Comparison of ENCODE assay signal across 19 mouse cellular contexts in genomic region chr2:50373006-50373405, GRCm38 (mm10).
DNase-seq lines count a peak whose midpoint lies in the region; ATAC-seq and TF ChIP-seq lines count a peak whose summit lies in the region.
"Had no signal": no experiment of that assay in that cellular context is flagged by ENCODE, and none has a peak within 500 bp of the region (broad histone marks: within the 10 kb centered on the region; RNA-seq: fewer than 3 reads in every experiment).

No protein-coding gene starts in this region.

- no peaks in the 10 kb centered on the region for H3K4me1 ChIP-seq in kidney, postnatal 0 days (replicated peaks; ENCODE audit: insufficient read depth, low read length)
- no peaks in the 10 kb centered on the region for H3K4me1 ChIP-seq in embryonic facial prominence, embryonic 11.5 days (ENCODE audit: control insufficient read depth, insufficient read depth, low read length)
- H3K4me1 ChIP-seq: heart, embryonic 12.5 days; intestine, embryonic 15.5 days had no signal

- no peaks in the 10 kb centered on the region for H3K36me3 ChIP-seq in kidney, postnatal 0 days (ENCODE audit: insufficient read depth, low read length)
- H3K36me3 ChIP-seq in embryonic facial prominence, embryonic 11.5 days (replicated peaks; ENCODE audit: control insufficient read depth, insufficient read depth, low read depth, low read length), result no peaks in the 10 kb centered on the region
- H3K36me3 ChIP-seq: embryonic facial prominence, embryonic 15.5 days; G1E; heart, embryonic 12.5 days; hindbrain, embryonic 10.5 days; intestine, embryonic 15.5 days had no signal

- no peak for ATAC-seq in kidney, postnatal 0 days (replicated peaks; ENCODE audit: low FRiP score, low read depth)
- ATAC-seq in embryonic facial prominence, embryonic 11.5 days (replicated peaks; ENCODE audit: insufficient number of reproducible peaks, low FRiP score, low TSS enrichment, low read depth), result no peak
- ATAC-seq: CD4-positive, CD25-positive, alpha-beta regulatory T cell, adult 4 months; forebrain, embryonic 13.5 days; forebrain, postnatal 0 days; intestine, embryonic 15.5 days had no signal

- H3K9ac ChIP-seq in kidney, postnatal 0 days (ENCODE audit: low read depth, low read length), result no peak overlapping the region
- H3K9ac ChIP-seq in embryonic facial prominence, embryonic 11.5 days (replicated peaks; ENCODE audit: low read length), result no peak overlapping the region
- H3K9ac ChIP-seq: embryonic facial prominence, embryonic 15.5 days; forebrain, embryonic 13.5 days; forebrain, postnatal 0 days; heart, embryonic 12.5 days; hindbrain, embryonic 14.5 days; intestine, embryonic 15.5 days had no signal

- peak; percentile 12 for DNase-seq in kidney, postnatal 0 days (ENCODE audit: low spot score)
- DNase-seq in kidney, postnatal 25 days, result no peak
- DNase-seq in NIH3T3 (ENCODE audit: low read depth), result peak; percentile 57
- peak; percentile 23 for DNase-seq in embryonic facial prominence, embryonic 11.5 days (ENCODE audit: low spot score)
- peak; percentile 76 for DNase-seq in gonadal fat pad, adult 2 months (ENCODE audit: low read depth)
- DNase-seq in heart, adult 11 months, result no peak
- no peak for DNase-seq in spleen, postnatal 36 days (ENCODE audit: low spot score in 2 of 2)
- DNase-seq: B cell, adult 2 months; cerebellum, adult 11 months; cerebellum, adult 8-10 months; forebrain, postnatal 0 days had no signal

- H3K9me3 ChIP-seq in kidney, postnatal 0 days (replicated peaks; ENCODE audit: low read length), result no peaks in the 10 kb centered on the region
- H3K9me3 ChIP-seq in embryonic facial prominence, embryonic 11.5 days (replicated peaks; ENCODE audit: control insufficient read depth, low read length), result no peaks in the 10 kb centered on the region
- H3K9me3 ChIP-seq: embryonic facial prominence, embryonic 15.5 days; forebrain, embryonic 13.5 days; heart, embryonic 12.5 days; hindbrain, embryonic 10.5 days; intestine, embryonic 15.5 days had no signal

- no peak overlapping the region for H3K27ac ChIP-seq in kidney, postnatal 0 days
- no peak overlapping the region for H3K27ac ChIP-seq in embryonic facial prominence, embryonic 11.5 days (replicated peaks; ENCODE audit: low read depth, low read length)
- H3K27ac ChIP-seq: embryonic facial prominence, embryonic 15.5 days; forebrain, embryonic 13.5 days; hindbrain, embryonic 10.5 days; hindbrain, embryonic 14.5 days; intestine, embryonic 15.5 days had no signal

- H3K27me3 ChIP-seq in kidney, postnatal 0 days (ENCODE audit: insufficient read depth, low read length), result no peaks in the 10 kb centered on the region
- H3K27me3 ChIP-seq in embryonic facial prominence, embryonic 11.5 days (ENCODE audit: control insufficient read depth, insufficient read depth, low read length), result no peaks in the 10 kb centered on the region
- H3K27me3 ChIP-seq: embryonic facial prominence, embryonic 15.5 days; forebrain, embryonic 13.5 days; heart, embryonic 12.5 days; intestine, embryonic 15.5 days had no signal

- H3K4me2 ChIP-seq in kidney, postnatal 0 days (ENCODE audit: low read length), result no peak overlapping the region
- no peak overlapping the region for H3K4me2 ChIP-seq in embryonic facial prominence, embryonic 11.5 days (ENCODE audit: low read depth, low read length)
- H3K4me2 ChIP-seq: embryonic facial prominence, embryonic 15.5 days; forebrain, embryonic 13.5 days; heart, embryonic 12.5 days; hindbrain, embryonic 14.5 days; intestine, embryonic 15.5 days had no signal

- WGBS in kidney, postnatal 0 days, result 66% methylated on average over 7 of the region's 7 CpGs
- WGBS in embryonic facial prominence, embryonic 11.5 days, result 39% methylated on average over 7 of the region's 7 CpGs

- TF ChIP-seq CTCF in kidney, postnatal 0 days (IDR thresholded peaks at IDR 0.05; ENCODE audit: low read depth), result no peak

- no peak overlapping the region for H3K4me3 ChIP-seq in kidney, postnatal 0 days (replicated peaks; ENCODE audit: low read depth, low read length)
- H3K4me3 ChIP-seq in embryonic facial prominence, embryonic 11.5 days (ENCODE audit: low read depth, low read length), result no peak overlapping the region
- H3K4me3 ChIP-seq: embryonic facial prominence, embryonic 15.5 days; forebrain, embryonic 13.5 days; heart, embryonic 12.5 days; hindbrain, embryonic 10.5 days; intestine, embryonic 15.5 days had no signal

Comparison
In these comparisons a context has a peak if more than half of its experiments do, and no peak if none do; other contexts are left out.
1. DNase-seq: peak in kidney, postnatal 0 days (single experiment), NIH3T3 (single experiment), embryonic facial prominence, embryonic 11.5 days (single experiment) and gonadal fat pad, adult 2 months (single experiment); none in kidney, postnatal 25 days (0 of 2), heart, adult 11 months (single experiment) and spleen, postnatal 36 days (0 of 2).